Mouse (Mus musculus) liver, adult 2 months (tissue): ENCODE measurements around the gene Heg1. TPM values are rescaled to one million over a fixed set of nuclear protein-coding genes. Genes with fewer than 3 reads are reported as not detected.

Source experiments
- DNase-seq: peaks from one replicate; pipeline ENCODE4 v3.0.0-alpha.2; 2011; ENCODE audit warnings: low read depth, low spot score; ENCODE audit errors: extremely low read depth
- H3K27ac ChIP-seq: fragments of 200-500 bp; replicated peaks from 2 replicates; pipeline ENCODE4 v1.5.1; 2012; ENCODE audit warnings: low read depth, mild to moderate bottlenecking, control low read depth, inconsistent platforms, low read length; ENCODE audit not compliant: insufficient read depth
- H3K27me3 ChIP-seq: fragments of 200-500 bp; 2 replicates; pipeline ENCODE4 v1.6.1; 2012; ENCODE audit warnings: mild to moderate bottlenecking, moderate library complexity, low read length, inconsistent platforms; ENCODE audit not compliant: control insufficient read depth, insufficient read depth
- H3K36me3 ChIP-seq: fragments of 200-500 bp; 2 replicates; pipeline ENCODE4 v1.6.1; 2012; ENCODE audit warnings: low read length, inconsistent platforms; ENCODE audit not compliant: control insufficient read depth, insufficient read depth
- H3K4me1 ChIP-seq: fragments of 200-500 bp; 2 replicates; pipeline ENCODE4 v1.6.1; 2011; ENCODE audit warnings: low read length; ENCODE audit not compliant: control insufficient read depth, insufficient read depth
- H3K4me3 ChIP-seq: fragments of 200-500 bp; 2 replicates; pipeline ENCODE4 v1.5.1; 2011; ENCODE audit warnings: low read depth, mild to moderate bottlenecking, control low read depth, low read length, moderate library complexity; ENCODE audit not compliant: insufficient read depth
- H3K79me2 ChIP-seq: fragments of 200-500 bp; 2 replicates; pipeline ENCODE4 v1.6.1; 2012; ENCODE audit warnings: inconsistent platforms, mild to moderate bottlenecking, low read length, moderate library complexity; ENCODE audit not compliant: control insufficient read depth, insufficient read depth
- H3K9ac ChIP-seq: fragments of 200-500 bp; 2 replicates; pipeline ENCODE4 v1.6.1; 2012; ENCODE audit warnings: low read depth, mild to moderate bottlenecking, control low read depth, inconsistent platforms, low read length
- CTCF ChIP-seq: fragments of 200-500 bp; IDR thresholded peaks from 2 replicates; pipeline ENCODE4 v1.5.1; 2011; ENCODE audit warnings: low read depth, low read length, control low read depth
- POLR2A ChIP-seq: fragments of 200-500 bp; IDR thresholded peaks from 2 replicates; pipeline ENCODE4 v1.6.1; 2011; ENCODE audit warnings: low read length, control low read depth; ENCODE audit not compliant: insufficient read depth; ENCODE audit errors: extremely low read depth
- WGBS: fragments of 180-500 bp; shearing (Covaris S2); methylation state at CpG from one replicate; pipeline ENCODE4 v1.1.7; 2018; 5-methylcytosine and 5-hydroxymethylcytosine counted together
- polyA plus RNA-seq: library from polyadenylated mRNA; depleted of rRNA; stranded (reverse); fragments of >200 nt; gene quantifications from 2 replicates; pipeline ENCODE4 v1.2.3, GENCODE M21; 2012
- total RNA-seq: library from RNA; depleted of rRNA; stranded (reverse); fragments of >200 nt; gene quantifications from 2 replicates; pipeline ENCODE4 v1.2.3, GENCODE M21; 2014

Gene Heg1
- total and polyA plus RNA-seq, 2 experiments: 5.8 to 8.6 TPM

- Histone ChIP-seq H3K27me3 (no peaks in the 10 kb centered on the region), H3K4me3 (no peak overlapping the region), H3K9ac (no peak overlapping the region), H3K4me1 (no peaks in the 10 kb centered on the region; the same call in 1 of the 2 replicates), H3K36me3 (no peaks in the 10 kb centered on the region), H3K27ac (no peak overlapping the region), H3K79me2 (no peaks in the 10 kb centered on the region)
- WGBS: 92% methylated on average over 1 of the region's 1 CpGs
- no peak for DNase-seq
- TF ChIP-seq CTCF (no peak), POLR2A (no peak)
Measured at GRCm38 (mm10) chr16:33784547-33784946, 100.4 kb downstream of the Heg1 start.

- Histone ChIP-seq H3K4me1 (no peaks in the 10 kb centered on the region; the same call in 1 of the 2 replicates), H3K36me3 (no peaks in the 10 kb centered on the region), H3K9ac (no peak overlapping the region), H3K27me3 (no peaks in the 10 kb centered on the region), H3K4me3 (no peak overlapping the region), H3K79me2 (no peaks in the 10 kb centered on the region), H3K27ac (no peak overlapping the region)
- WGBS: 68% methylated on average over 8 of the region's 8 CpGs
- TF ChIP-seq POLR2A (no peak), CTCF (no peak)
- DNase-seq: no peak
Measured at GRCm38 (mm10) chr16:33785092-33785704, 101.0 kb downstream of the Heg1 start.

GRCm38 (mm10) chr16:33786657-33787390, 102.7 kb downstream of the Heg1 start:
- TF ChIP-seq POLR2A: no peak
- no peak for TF ChIP-seq CTCF
- H3K4me1 ChIP-seq: no peaks in the 10 kb centered on the region; the same call in 1 of the 2 replicates
- H3K36me3 ChIP-seq: no peaks in the 10 kb centered on the region
- WGBS: 85% methylated on average over 7 of the region's 7 CpGs
- no peak for DNase-seq
- no peak overlapping the region for H3K9ac ChIP-seq
- no peaks in the 10 kb centered on the region for H3K79me2 ChIP-seq
- no peak overlapping the region for H3K27ac ChIP-seq
- H3K27me3 ChIP-seq: no peaks in the 10 kb centered on the region
- H3K4me3 ChIP-seq: no peak overlapping the region

- no peak within 1 kb of the TSS for H3K27ac ChIP-seq
- H3K36me3 ChIP-seq: no peaks in the 10 kb centered on the region
- 70% methylated on average over 10 of the region's 10 CpGs for WGBS
- no peak for DNase-seq
- no peaks in the 10 kb centered on the region for H3K4me1 ChIP-seq
- H3K79me2 ChIP-seq: no peaks in the 10 kb centered on the region
- no peaks in the 10 kb centered on the region for H3K27me3 ChIP-seq
- H3K4me3 ChIP-seq: no peak within 1 kb of the TSS
- no peak within 1 kb of the TSS for H3K9ac ChIP-seq
- TF ChIP-seq CTCF (no peak), POLR2A (no peak)
Measured at GRCm38 (mm10) chr16:33793846-33794791, 109.9 kb downstream of the Heg1 start, which contains the start of gene Muc13. Muc13 (plus strand) TSS chr16:33794037.

- Histone ChIP-seq H3K4me3 (no peak overlapping the region), H3K27ac (no peak overlapping the region), H3K36me3 (no peaks in the 10 kb centered on the region), H3K27me3 (no peaks in the 10 kb centered on the region), H3K4me1 (no peaks in the 10 kb centered on the region), H3K79me2 (no peaks in the 10 kb centered on the region), H3K9ac (no peak overlapping the region)
- TF ChIP-seq CTCF: no peak
- no peak for TF ChIP-seq POLR2A
- no peak for DNase-seq
- WGBS: 88% methylated on average over 4 of the region's 4 CpGs
Measured at GRCm38 (mm10) chr16:33795106-33795505, 110.9 kb downstream of the Heg1 start.
